Mouse (Mus musculus): ENCODE measurements around the gene Sprn.

GRCm38 (mm10) chr7:140121338-140121910 is 33.3 kb downstream of the Sprn start:
- TF ChIP-seq GATA1 (IDR thresholded peaks at IDR 0.05; ENCODE audit: borderline replicate concordance, low read length) (no peak), CTCF (IDR thresholded peaks at IDR 0.05; ENCODE audit: low read depth, low read length) (no peak), GATA2 (IDR thresholded peaks at IDR 0.05; ENCODE audit: borderline replicate concordance, low read depth, low read length) (no peak)
